Mouse (Mus musculus) naive thymus-derived CD4-positive, alpha-beta T cell, adult 2 months (primary cell): ENCODE data around the gene Gm17622.
A peak's percentile ranks its signal among the peaks of the same experiment; 100 is the strongest.

ENCODE experiments used
- DNase-seq: peaks from one replicate; pipeline ENCODE4 v3.0.0-alpha.2; 2011; ENCODE audit warnings: low read depth

Gene Gm17622

DNA sequence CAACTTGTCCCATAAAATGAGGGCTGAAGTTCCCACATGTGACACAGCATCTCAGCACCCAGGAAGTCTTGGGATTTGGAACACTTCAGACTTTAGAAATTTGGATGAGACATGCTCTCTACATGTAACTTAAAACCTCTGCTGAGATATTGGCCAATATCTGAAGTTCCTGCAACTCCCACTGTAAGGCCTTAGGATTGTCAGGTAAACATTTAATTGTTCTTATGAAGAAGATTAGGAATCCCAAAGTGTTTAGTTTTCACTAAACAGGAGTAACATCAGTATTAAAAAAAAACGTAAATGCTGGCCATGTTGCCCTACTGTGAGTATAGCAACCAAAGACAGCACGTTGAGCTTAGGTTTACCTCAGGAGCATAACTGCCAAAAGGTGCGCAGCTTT lies at the start of gene Gm17622:
TSS of gene Gm17622 (plus strand) at position 301 of the 400 bp plus-strand sequence.
- DNase-seq, result no peak

DNA sequence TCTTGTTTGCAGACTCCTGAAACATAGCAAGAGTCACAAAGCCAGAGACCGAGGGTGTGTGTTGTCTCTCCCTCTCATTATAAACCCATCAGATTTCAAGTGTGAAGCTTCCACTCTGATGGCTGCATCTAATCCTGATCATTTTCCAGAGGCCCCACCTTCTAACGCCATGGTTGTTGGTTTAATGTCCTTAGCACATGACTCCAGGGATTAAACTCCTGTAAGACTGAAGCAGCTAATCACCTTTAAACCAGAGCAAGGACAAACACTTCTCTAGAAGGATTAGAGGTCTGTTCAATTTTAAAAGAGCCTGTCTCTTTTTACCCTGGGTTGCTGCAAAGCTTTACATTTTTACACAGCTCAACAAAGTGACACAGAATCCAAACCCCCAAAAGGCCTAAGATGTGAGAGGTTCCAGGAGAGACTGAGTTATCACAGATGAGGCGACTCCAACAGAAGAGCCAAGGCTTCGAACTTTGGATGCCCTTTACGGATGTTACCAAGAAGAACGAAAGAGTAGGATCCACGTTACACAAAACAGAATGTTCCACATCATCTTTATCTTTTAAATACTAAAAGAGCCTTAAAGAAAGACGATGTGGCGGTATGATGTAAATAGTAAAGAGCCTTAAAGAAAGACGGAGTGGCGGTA lies 40.2 kb upstream of the Gm17622 start:
- no peak for DNase-seq

DNA sequence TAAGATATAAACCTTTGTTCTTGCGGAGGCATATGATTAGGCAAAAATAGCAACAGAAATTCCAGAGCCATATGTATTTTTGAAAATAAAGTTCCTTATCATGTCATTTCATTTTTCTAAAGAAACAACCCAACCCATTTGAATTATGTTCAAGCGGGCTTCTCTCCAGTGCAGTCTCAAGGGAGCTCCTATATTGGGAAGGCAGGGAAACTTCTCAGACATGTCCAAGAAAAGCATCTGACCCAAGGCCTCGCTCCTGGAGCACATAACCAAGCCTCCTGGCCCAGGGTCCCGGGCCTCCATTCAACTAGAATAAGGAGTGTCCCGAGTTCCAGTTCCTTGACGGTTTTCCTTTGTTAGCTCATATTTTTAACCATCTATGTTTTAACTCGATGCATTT lies 39.7 kb upstream of the Gm17622 start:
- no peak for DNase-seq

DNA sequence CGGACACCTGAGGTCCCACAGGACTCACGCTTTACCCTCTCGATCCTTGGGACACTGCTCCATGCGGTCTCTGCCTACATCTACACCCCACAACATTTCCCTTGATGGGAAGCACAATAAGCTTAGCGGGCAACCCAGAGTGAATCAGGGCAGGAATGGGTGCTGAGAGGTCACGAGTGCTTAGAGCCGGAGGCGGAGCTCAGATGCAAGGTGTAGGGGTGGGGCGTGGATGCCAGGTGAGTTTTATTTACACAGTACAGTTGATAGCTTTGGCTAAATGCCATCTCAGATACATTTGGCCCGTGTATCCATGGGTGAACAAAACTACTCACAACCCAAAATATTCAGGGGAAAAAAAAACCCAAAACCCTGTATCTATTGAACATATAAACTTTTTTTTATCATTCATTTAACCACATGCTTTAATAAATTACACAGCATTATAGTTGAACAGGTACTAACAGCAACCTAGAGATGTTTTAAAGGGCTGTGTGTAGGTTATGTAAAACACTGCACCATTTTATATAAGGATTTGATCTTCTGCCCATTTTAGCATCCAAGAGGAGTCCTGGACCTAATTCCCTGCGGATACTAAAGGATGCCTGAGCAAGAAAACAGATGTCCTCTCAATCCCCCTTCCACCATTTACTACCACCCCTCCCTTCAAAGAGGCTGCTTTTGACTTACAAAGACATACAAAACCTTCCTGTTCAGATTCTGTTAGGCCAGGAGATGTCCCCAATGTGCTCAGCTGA lies 39.0 kb upstream of the Gm17622 start:
- DNase-seq, result no peak

DNA sequence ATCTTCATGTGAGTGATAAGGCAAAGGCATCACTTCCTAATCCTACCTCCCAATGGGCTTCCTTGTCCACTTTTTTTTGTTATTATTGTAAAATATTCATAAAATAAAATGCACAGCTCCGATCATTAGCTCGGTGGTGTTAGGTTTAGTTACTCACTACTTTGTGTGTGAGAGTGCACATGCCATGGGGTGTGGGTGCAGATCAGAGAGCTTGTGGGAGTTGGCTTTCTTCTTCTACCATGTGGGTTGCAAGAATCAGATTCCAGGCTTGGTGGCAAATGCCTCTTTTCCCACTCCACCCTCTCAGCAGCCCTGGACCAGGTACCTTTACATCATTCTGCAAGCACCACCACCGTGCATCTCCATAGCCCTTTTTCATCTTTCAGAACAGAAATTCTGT lies 37.9 kb upstream of the Gm17622 start:
- DNase-seq, result no peak

DNA sequence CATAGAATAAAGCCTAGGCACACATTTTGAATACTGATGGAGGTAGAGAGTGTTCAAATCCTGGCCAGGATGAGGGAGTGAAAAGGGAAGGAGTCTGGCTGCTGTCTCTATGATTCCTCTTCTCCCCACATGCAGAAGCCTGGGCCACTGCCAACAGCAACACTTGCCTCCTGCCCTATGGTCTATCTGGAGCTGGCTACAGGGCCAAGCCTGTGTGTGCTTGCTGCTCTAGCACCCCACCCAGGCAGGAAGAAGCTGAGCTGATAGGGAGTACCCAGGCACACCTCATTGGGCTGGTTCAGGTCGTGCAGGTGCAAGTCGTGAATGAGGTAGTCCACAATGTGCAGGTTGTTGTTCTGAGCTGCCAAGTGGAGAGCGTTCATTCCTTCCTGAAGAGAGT lies 36.2 kb upstream of the Gm17622 start:
- no peak for DNase-seq

DNA sequence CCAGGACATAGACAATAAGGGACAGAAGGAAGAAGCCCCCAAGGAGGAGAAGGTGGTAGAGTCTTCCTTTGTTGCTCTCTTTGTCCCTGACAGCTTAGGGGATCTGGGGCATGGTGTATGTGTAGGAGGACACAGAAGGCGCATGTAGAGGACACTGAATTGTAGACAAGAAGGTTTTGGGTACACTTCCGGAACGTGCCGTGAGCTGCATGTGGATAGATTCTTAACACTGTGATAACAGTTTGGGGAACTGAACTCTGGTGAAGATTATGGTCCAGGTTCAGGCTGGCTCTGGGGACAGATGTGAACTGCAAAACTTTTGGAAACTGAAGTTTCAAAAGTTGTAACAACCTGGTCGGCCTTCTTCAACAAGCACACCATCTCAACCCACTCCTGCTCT lies 33.0 kb upstream of the Gm17622 start:
- no peak for DNase-seq

DNA sequence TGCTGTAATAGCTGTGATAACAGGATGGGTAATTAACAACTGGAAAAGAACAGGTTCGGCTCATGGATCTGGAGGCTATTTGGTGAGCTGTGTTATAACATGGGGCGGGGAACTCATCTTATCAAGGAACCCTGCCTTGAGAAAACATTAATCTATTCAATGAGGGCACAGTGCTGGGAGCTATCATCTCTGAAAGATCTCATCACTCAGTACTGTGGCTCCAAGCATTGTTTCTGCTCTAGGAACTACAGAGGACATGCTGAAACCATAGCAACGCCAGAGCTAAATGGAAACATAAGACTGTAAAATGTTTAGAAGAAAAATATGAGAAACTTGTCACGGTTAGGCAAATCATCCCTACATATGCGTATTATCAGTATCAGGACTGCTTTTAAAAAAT lies 32.5 kb upstream of the Gm17622 start:
- DNase-seq, result no peak

DNA sequence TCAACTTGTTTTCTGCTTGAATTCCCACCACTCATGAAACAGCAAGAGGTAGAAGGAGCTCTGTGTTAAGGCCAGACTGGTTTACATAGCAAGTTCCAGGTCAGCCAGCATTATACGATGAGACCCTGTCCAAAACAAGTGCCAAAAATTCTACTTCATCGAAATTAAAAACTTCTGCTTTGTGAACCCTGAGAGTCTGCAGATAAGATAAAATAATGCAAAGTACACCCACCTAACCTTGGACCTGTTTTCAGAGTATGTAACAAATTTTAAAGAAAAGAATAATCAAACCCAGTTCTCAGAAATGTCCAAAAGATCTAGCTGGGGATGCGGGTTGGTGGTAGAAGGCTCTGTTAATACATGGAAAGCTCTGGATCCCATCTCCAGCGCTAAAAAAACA lies 31.9 kb upstream of the Gm17622 start:
- DNase-seq, result no peak

DNA sequence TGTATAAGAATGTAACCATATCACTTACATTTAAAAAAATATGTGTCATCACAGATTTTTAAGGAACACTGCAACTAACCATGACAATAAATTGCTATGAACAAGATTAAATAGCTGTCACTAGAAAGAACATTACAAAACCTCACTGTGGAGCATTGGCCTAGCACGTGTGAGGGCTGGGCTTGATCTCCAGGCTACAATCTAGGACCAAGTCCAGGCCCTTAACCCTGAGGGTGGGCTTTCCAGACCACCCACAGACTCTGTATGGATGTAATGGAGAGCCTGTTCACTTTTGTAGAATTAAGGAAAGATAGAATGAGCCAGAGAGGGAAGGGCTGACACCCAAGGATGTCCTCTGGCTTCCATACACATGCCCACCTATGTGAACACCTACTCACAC lies 27.9 kb upstream of the Gm17622 start:
- DNase-seq, result no peak

DNA sequence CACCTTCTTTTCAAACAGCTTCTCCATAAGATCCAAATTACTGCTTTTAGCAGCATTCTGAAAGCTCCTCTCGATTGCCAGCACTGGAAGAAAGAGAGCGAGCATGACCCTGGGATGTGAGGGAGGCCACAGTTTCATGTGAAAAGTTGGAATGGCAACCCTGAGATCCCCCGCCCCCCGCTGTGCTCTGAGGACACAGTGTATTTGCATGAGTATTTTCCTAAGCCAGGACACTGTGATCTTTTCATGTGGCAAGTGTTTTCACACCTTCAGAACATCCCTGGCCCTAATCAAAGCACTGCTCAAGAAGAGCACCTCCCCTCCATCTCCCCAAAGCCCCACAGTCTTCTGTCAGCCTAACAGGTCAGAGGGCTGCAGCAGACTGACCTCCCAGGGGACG lies 25.2 kb upstream of the Gm17622 start:
- no peak for DNase-seq

DNA sequence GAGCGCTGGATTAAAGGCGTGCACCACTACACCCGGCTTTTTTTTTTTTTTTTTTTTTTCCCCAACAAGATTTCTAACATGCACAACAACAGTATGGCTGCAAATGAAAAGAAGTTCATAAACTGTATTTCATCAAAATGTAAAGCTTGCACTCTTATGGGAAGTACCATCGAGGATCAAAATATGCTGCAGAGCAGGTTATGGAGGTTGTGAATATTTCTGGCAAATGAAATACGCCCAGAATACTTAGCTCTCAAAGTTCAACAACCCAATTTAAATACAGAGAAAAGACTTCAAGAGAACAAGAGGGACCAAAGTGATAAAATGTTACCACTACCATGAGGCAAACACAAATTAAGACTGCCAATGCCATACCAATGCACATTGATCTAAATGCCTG lies 21.9 kb upstream of the Gm17622 start:
- DNase-seq, result no peak

DNA sequence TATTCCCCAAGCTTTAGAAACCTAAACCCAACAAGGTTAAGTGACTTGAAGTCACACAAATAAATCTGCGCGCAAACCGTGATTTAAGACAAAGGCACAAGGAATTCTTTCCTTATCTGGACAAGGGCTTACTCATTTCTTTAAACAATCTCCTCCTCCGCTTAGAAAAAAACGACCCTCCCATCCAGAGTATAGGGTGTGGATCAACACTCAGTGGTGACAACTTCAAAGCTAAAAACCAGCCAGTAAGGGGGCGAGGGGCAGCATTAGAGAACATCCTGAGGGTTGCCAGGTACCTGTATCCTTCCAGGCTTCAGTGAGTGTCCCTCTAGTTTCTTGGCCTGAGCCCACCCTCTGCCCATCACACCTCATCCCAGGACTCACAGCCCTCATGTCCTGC lies 20.0 kb upstream of the Gm17622 start:
- DNase-seq, result no peak

DNA sequence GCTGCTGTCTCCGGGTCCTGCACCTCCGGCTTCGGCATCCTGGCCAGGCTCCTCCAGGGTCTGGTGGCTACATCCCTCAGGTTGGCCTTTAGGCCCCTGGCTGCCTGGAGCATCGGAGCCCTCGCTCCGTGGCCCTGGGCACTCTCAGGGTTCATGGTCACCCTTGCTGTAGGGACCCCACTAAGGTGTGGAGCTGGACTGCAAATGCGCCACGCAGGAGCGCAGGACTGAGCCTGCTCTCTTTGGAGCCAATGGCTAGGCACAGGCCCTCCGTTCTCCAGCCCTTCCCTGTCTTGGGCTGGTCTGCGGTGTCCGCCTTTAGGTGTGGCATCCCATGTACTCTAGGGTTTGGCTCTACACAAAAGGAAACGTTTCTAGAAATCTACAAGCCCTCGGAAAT lies 19.6 kb upstream of the Gm17622 start, which contains the start of gene Ankdd1b:
TSS of gene Ankdd1b (minus strand) at position 242 of the 400 bp plus-strand sequence.
- no peak for DNase-seq

DNA sequence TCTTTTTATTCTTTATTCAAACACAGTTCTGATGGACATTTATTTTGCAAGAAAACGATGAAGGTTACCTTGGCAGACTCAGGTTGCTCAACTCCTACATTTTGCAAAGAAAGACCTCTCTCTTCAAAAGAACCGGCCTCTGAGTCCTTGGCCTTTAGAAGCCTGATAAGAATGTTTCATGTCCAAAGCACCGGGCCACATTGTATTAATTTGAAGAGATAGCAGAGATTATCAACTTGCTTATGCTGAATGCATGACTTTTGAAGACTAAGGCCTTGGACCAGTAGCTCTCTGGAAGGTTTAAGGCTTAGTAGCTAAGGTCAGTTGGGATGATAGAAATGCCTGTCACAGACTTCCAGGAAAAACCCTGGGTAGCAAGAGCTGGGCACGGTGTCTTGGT lies 13.3 kb upstream of the Gm17622 start:
- no peak for DNase-seq

DNA sequence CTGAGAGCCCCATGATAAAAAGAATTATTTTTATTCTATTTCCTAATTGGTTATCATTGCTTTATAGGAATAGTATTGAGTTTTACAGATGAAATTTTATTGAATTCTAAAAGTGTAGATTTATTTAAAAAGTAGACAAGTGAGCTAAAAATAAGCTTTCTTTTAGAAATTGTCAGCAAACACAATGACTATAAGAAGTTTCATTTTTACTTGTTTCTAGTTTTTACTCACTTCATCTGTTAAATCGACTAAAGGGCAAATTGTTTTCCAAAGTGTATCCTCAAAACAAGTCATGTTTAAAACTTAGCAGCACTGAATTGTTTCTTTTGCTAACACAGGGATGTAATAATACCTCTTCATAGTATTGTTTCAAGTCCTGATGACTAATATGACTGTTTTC lies 11.5 kb upstream of the Gm17622 start:
- DNase-seq, result no peak

DNA sequence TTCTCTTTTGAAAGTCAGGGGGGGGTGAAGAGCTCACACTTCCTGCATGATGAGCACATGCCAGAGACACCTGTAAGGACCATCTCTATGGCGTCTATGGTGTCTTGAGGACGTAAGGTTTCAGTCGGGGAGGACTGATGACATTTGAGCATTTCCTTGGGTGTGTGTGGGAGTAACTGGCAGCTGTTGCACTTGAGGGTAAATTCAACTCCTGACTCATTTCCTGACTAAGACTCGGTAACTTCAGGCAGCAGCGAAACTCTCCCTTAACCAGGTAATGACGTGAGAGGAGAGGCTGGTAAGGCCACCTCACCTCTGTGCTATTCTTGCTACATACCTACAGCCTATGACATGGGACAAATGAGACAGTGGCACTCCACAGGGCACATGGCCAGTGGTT lies 3.3 kb upstream of the Gm17622 start:
- peak; percentile 37 for DNase-seq

DNA sequence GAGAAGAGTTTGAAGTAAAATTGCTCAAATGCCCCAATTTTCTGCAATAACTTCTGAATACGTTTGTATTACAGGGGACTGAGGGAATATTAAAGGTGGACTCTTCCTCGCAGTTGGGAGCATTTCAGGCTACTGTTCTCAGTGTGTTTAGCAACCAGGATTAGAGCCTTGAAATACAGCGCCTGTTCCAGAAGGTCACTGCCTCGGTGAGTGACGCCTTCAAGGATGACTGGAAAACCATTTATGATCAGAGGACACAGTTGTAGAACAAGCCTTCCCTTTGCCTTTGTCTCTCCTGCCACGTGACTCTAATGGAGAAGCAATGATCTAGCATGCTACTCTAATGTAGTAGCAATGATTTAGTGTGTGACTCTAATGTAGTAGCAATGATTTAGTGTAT lies 2.6 kb upstream of the Gm17622 start:
- no peak for DNase-seq

DNA sequence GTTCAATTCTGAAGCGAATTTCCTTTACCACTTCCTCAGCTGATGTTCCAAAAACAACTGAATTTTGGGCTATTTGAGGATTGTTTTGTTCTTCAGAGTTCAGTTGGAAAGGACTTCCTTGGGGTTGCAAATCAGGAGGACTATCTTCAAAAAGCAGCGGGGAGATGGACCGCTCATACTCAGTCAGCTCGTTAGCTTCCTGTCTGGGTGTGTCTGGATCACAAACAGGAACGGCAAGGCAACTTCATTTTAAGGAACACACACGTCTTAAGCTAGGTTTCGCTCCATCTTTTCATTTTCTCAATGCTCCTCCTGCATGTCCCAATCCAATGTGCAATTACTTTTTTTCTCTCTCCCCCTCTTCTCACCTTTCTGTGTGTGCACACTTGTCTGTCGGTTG lies 6.1 kb downstream of the Gm17622 start:
- DNase-seq, result no peak

DNA sequence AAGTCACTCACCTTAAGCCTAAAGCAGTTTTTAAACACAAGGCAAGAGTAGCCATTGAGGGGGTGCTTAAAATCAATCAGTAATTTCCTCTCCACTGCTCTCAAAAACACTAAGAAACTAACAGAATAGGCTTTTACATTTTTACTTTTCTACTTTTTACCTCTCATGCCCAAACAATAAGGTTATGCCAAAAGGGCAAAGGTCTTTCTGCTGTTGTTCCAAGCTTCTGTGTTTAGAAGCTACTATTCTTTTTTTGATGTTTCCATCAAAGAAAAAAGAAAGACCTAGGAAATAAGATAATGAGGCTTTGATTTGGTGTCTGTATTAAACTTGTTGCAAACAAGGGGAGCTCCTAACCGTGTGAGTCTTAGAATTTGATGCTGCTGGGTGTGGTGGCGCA lies 9.4 kb downstream of the Gm17622 start:
- no peak for DNase-seq

DNA sequence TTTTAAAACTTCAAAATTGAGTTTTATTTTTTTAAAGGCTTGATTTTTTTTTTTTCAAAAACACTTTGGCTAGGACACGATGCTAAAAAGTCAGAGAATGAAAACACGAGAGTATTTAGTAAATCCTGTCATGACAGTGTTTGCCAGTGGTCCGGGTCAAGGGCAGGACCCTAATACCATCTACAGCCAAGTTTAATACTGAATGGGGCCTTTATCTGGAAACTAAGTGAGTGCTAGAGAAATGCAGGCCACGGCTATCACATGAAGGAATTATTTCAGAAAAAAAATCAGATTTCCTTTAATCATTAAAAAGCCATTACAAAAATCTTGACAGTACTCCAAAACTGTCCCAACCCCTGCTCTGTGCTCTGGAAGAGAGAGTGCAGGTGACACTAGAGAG lies 15.1 kb downstream of the Gm17622 start:
- DNase-seq, result no peak

DNA sequence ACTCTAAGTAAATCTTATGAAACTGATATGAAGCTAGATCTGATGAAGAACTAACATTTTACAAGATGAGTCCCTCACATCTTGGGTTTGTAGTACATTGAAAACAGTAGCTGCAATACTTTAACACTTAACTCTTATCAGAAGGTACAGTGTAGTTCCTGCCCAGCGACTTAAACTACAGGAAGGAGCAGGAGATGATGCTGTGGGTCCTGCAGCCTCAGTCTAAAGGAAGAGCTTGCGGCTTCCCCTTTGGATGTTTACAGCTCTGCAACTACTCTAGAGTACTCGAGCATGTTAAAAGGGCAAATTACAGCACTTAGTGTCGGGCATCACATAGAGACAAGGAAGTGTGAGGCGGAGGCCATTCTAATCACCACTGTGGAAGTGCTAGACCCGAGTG lies 15.8 kb downstream of the Gm17622 start:
- peak; percentile 9 for DNase-seq

DNA sequence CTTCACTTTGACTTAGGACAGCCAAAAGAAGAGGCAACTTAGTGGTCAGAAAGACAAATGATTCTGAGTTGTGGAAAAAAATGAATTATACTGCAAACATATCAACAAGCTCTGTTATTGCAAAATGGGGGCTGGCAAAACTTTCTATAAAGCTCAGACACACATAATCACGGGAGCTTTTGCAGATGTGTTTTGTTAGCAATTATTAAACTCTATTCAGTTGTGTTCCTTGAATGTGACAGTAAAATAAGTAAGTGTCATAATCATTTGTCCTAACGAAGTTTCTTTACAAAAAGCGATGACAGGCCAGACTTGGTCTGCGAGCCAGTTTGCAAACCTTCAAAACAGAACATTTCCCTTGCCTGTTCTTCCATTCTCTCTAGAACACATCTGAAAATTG lies 17.0 kb downstream of the Gm17622 start:
- no peak for DNase-seq

DNA sequence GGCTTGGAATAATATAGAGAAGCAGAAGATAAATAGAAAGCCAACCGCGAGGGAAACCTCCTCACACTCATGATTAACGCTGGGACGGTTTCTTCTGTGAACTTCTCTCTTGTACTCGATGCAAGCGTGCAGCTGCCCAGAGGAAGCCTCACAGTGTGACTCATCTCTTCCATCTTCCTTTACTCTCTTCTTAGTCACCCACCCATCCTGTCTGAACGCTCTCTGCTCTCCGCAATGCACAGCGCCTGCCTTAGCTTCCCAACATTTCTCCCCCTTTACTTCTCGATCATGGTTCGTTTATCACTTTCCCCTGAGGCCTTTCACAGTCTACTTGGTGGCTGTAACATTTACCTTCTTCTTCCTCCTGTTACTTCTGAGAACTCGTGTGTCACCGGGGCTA lies 20.1 kb downstream of the Gm17622 start:
- DNase-seq, result peak; percentile 64
